Comparison of ENCODE assay signal across 10 mouse cellular contexts in the genomic region with DNA sequence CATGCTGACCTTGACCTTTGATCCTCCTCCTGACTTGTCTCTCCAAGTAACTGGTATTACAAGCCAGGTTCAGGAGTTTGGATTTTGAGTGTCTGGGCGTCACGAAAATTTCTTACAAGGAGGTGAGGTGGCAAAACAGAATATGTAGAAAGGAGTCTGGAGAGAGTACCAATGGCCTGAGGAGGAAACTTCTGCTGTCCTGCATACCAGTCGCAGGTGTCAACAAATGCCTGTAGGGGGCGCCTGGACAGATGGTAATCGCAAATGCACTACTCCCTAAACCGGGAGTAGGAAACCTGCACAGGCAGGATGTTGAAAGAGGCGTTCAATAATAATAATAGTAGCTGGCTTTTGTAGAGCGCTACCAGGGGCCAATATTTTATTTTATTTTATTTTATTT. TPM values are rescaled to one million over a fixed set of nuclear protein-coding genes. Genes with fewer than 3 reads are reported as not detected.
DNase-seq lines count a peak whose midpoint lies in the region; ATAC-seq and TF ChIP-seq lines count a peak whose summit lies in the region.
"Had no signal": no experiment of that assay in that cellular context is flagged by ENCODE, and none has a peak within 500 bp of the region (broad histone marks: within the 10 kb centered on the region; RNA-seq: fewer than 3 reads in every experiment).

No protein-coding gene starts in this region.

- peak; percentile 81 for DNase-seq in kidney, adult 2 months
- peak; percentile 60 for DNase-seq in MEL (ENCODE audit: low read depth, low spot score)
- peak; percentile 75 for DNase-seq in cerebellum, adult 8-10 months
- DNase-seq in heart, postnatal 14 days = peak; percentile 72 to 77
- DNase-seq in limb, embryonic 14.5 days (ENCODE audit: low spot score) = peak; percentile 75
- DNase-seq in right cerebral cortex, postnatal 10 days (ENCODE audit: low spot score in 2 of 2) = peak; percentile 68 to 77

- no peak for TF ChIP-seq EP300 in MEL (IDR thresholded peaks at IDR 0.05; ENCODE audit: low read depth in 1 of 2, low read length in 2 of 2)

- intact Hi-C loops in heart, postnatal 14 days (cut with DNase I) = no loop called here

- TF ChIP-seq POLR2A in kidney, adult 2 months (IDR thresholded peaks at IDR 0.05; ENCODE audit: low read depth, low read length) = no peak
- no peak for TF ChIP-seq POLR2A in MEL (IDR thresholded peaks at IDR 0.05; ENCODE audit: control insufficient read depth in 1 of 2, insufficient read depth in 1 of 2, low read depth in 1 of 2, low read length in 2 of 2, poor library complexity in 1 of 2)
- no peak for TF ChIP-seq POLR2A in limb, embryonic 14.5 days (IDR thresholded peaks at IDR 0.05; ENCODE audit: borderline replicate concordance, extremely low read depth, insufficient read depth, insufficient read length)

- H3K27ac ChIP-seq in kidney, adult 2 months (ENCODE audit: insufficient read depth, low read depth, low read length) = no peak overlapping the region
- no peak overlapping the region for H3K27ac ChIP-seq in kidney, embryonic 16.5 days (ENCODE audit: low read length)
- H3K27ac ChIP-seq in MEL (ENCODE audit: control insufficient read depth, low read depth, low read length) = no peak overlapping the region
- no peak overlapping the region for H3K27ac ChIP-seq in limb, embryonic 14.5 days (replicated peaks; ENCODE audit: low read depth, low read length)
- H3K27ac ChIP-seq: macrophage had no signal

- TF ChIP-seq CTCF in kidney, adult 2 months (conservative IDR thresholded peaks at IDR 0.05; ENCODE audit: insufficient read depth, insufficient read length, low read depth, low read length) = peak; percentile 67
- peak; percentile 58 to 73 (median 66) for TF ChIP-seq CTCF in MEL (IDR thresholded peaks at IDR 0.05 in 2 of 3, conservative IDR thresholded peaks at IDR 0.05 in 1 of 3; ENCODE audit: control insufficient read depth in 1 of 3, insufficient read depth in 1 of 3, low read depth in 2 of 3, low read length in 3 of 3, poor library complexity in 1 of 3, severe bottlenecking in 1 of 3)

- 27% methylated on average over 8 of the region's 8 CpGs for WGBS in kidney, adult 2 months
- WGBS in kidney, embryonic 16.5 days = 35% methylated on average over 8 of the region's 8 CpGs
- 29% methylated on average over 8 of the region's 8 CpGs for WGBS in limb, embryonic 14.5 days

- H3K9me3 ChIP-seq in kidney, embryonic 16.5 days (ENCODE audit: low read length) = 0 out of 2 replicates have a peak, but pooled peaks cover 4% of the 10 kb centered on the region
- H3K9me3 ChIP-seq in MEL (replicated peaks; ENCODE audit: insufficient read depth, low read length) = no peaks in the 10 kb centered on the region
- no peaks in the 10 kb centered on the region for H3K9me3 ChIP-seq in limb, embryonic 14.5 days (ENCODE audit: control insufficient read depth, low read length)

- no peaks in the 10 kb centered on the region for H3K36me3 ChIP-seq in kidney, adult 2 months (ENCODE audit: control insufficient read depth, insufficient read depth, low read length)
- no peaks in the 10 kb centered on the region for H3K36me3 ChIP-seq in kidney, embryonic 16.5 days (ENCODE audit: insufficient read depth, low read length)
- H3K36me3 ChIP-seq in MEL (ENCODE audit: control insufficient read depth in 1 of 2, insufficient read depth in 2 of 2, low read length in 2 of 2) = peaks cover 0 to 5% of the 10 kb centered on the region in 2 experiments; a peak in 2 of 4 replicates
- no peaks in the 10 kb centered on the region for H3K36me3 ChIP-seq in limb, embryonic 14.5 days (ENCODE audit: control insufficient read depth, insufficient read depth, low read length)

- no peaks in the 10 kb centered on the region for H3K27me3 ChIP-seq in kidney, adult 2 months (replicated peaks; ENCODE audit: control insufficient read depth, insufficient read depth, low read length)
- peaks cover 12% of the 10 kb centered on the region; the same call in 1 of the 2 replicates for H3K27me3 ChIP-seq in kidney, embryonic 16.5 days (ENCODE audit: insufficient read depth, low read length)
- no peaks in the 10 kb centered on the region for H3K27me3 ChIP-seq in MEL (ENCODE audit: control insufficient read depth in 1 of 2, insufficient read depth in 2 of 2, low read length in 2 of 2)
- H3K27me3 ChIP-seq in limb, embryonic 14.5 days (ENCODE audit: control insufficient read depth, insufficient read depth, low read length) = peaks cover 19% of the 10 kb centered on the region

- no peaks in the 10 kb centered on the region for H3K79me2 ChIP-seq in MEL (ENCODE audit: control insufficient read depth, insufficient read depth, low read length, poor library complexity)

- peak; percentile 19 for TF ChIP-seq RAD21 in MEL (IDR thresholded peaks at IDR 0.05; ENCODE audit: low read depth, low read length)

- H3K4me3 ChIP-seq in kidney, adult 2 months (ENCODE audit: insufficient read depth, low read depth, low read length) = no peak overlapping the region
- H3K4me3 ChIP-seq in kidney, embryonic 16.5 days (ENCODE audit: low read length) = no peak overlapping the region
- H3K4me3 ChIP-seq in MEL (ENCODE audit: control insufficient read depth in 1 of 2, insufficient read depth in 1 of 2, low read depth in 2 of 2, low read length in 2 of 2) = no peak overlapping the region
- H3K4me3 ChIP-seq in limb, embryonic 14.5 days (replicated peaks; ENCODE audit: low read length) = no peak overlapping the region
- H3K4me3 ChIP-seq: erythroblast, embryonic 14.5 days had no signal

- no peak overlapping the region for H3K9ac ChIP-seq in kidney, embryonic 16.5 days (replicated peaks; ENCODE audit: low read length)
- H3K9ac ChIP-seq in MEL (ENCODE audit: control insufficient read depth, low read depth, low read length, poor library complexity, severe bottlenecking) = no peak overlapping the region
- no peak overlapping the region for H3K9ac ChIP-seq in limb, embryonic 14.5 days (ENCODE audit: low read depth, low read length, severe bottlenecking)

- H3K4me1 ChIP-seq in kidney, adult 2 months (ENCODE audit: control insufficient read depth, insufficient read depth, low read length) = no peaks in the 10 kb centered on the region
- H3K4me1 ChIP-seq in kidney, embryonic 16.5 days (ENCODE audit: insufficient read depth, low read length) = peaks cover 9% of the 10 kb centered on the region; the same call in 1 of the 2 replicates
- no peaks in the 10 kb centered on the region for H3K4me1 ChIP-seq in MEL (ENCODE audit: control insufficient read depth in 1 of 2, insufficient read depth in 2 of 2, low read length in 2 of 2)
- no peaks in the 10 kb centered on the region for H3K4me1 ChIP-seq in limb, embryonic 14.5 days (ENCODE audit: control insufficient read depth, insufficient read depth, low read length)

- H3K4me2 ChIP-seq in kidney, embryonic 16.5 days (replicated peaks; ENCODE audit: low read depth, low read length) = no peak overlapping the region
- H3K4me2 ChIP-seq in limb, embryonic 14.5 days (replicated peaks; ENCODE audit: low read depth, low read length, severe bottlenecking) = no peak overlapping the region

- ATAC-seq in kidney, embryonic 16.5 days (ENCODE audit: low FRiP score, low TSS enrichment) = no peak
- no peak for ATAC-seq in limb, embryonic 14.5 days (ENCODE audit: low FRiP score, low read depth)
- no peak for ATAC-seq in inflammation-experienced regulatory T-cells, adult 6 months

RNA-seq across cellular contexts. Expression of gene Tfr2, which starts 15.3 kb away (rescaled TPM):
- polyA plus RNA-seq in kidney, adult 2 months (2012; rRNA removed) = 1.2 and 1.7 TPM in 2 replicates
- polyA plus RNA-seq in kidney, embryonic 16.5 days (2015; fragmentation: Nextera tagmentation; extraction: Ambion mirVana) = 0.23 and 0.57 TPM in 2 replicates
- total RNA-seq in MEL (2012; rRNA removed) = 76.9 and 96.2 TPM in 2 replicates
- polyA plus RNA-seq in MEL (2012; ENCODE audit: insufficient read depth in 1 of 2, insufficient read length in 2 of 2, low read depth in 1 of 2, low replicate concordance in 2 of 2, missing spikeins in 1 of 2) = 100 to 1,000 TPM in 1 of 2 experiments, not detected in 1; 112 TPM
- total RNA-seq in heart, postnatal 14 days (2021) = not detected
- 1.6 and 2.1 TPM in 2 replicates for polyA plus RNA-seq in limb, embryonic 14.5 days (2012; rRNA removed)
- polyA plus RNA-seq in limb, embryonic 14.5 days (2014; fragmentation: Nextera tagmentation; extraction: Ambion mirVana) = 0.79 and 1.3 TPM in 2 replicates
- polyA plus RNA-seq in inflammation-experienced regulatory T-cells, adult 6 months (2017; shearing (Covaris generic)) = 1 to 10 TPM in 2 of 3 experiments, not detected in 1; 1.3 to 1.9 TPM

RNA-seq across cellular contexts. Expression of gene Mospd3, which starts 15.9 kb away (rescaled TPM):
- 84.2 and 86.6 TPM in 2 replicates for polyA plus RNA-seq in kidney, adult 2 months (2012; rRNA removed)
- polyA plus RNA-seq in kidney, embryonic 16.5 days (2015; fragmentation: Nextera tagmentation; extraction: Ambion mirVana) = 25.2 and 28.6 TPM in 2 replicates
- 11.9 and 12.4 TPM in 2 replicates for total RNA-seq in MEL (2012; rRNA removed)
- polyA plus RNA-seq in MEL (2012; ENCODE audit: insufficient read depth in 1 of 2, insufficient read length in 2 of 2, low read depth in 1 of 2, low replicate concordance in 2 of 2, missing spikeins in 1 of 2) = 100 to 1,000 TPM in 1 of 2 experiments, not detected in 1; 144 TPM
- total RNA-seq in heart, postnatal 14 days (2021) = 10 to 100 TPM; 22.0 to 22.3 TPM
- polyA plus RNA-seq in limb, embryonic 14.5 days (2012; rRNA removed) = 68.2 and 103 TPM in 2 replicates
- polyA plus RNA-seq in limb, embryonic 14.5 days (2014; fragmentation: Nextera tagmentation; extraction: Ambion mirVana) = 49.4 and 52.5 TPM in 2 replicates
- 10 to 100 TPM; 24.5 to 34.8 (median 31.0) TPM for polyA plus RNA-seq in inflammation-experienced regulatory T-cells, adult 6 months (2017; shearing (Covaris generic))

RNA-seq across cellular contexts. Expression of gene Pcolce, which starts 28.6 kb away (rescaled TPM):
- polyA plus RNA-seq in kidney, adult 2 months (2012; rRNA removed) = 160 and 179 TPM in 2 replicates
- polyA plus RNA-seq in kidney, embryonic 16.5 days (2015; fragmentation: Nextera tagmentation; extraction: Ambion mirVana) = 150 and 156 TPM in 2 replicates
- 0.07 and 0.23 TPM in 2 replicates for total RNA-seq in MEL (2012; rRNA removed)
- under 1 TPM in 1 of 2 experiments, not detected in 1; 0.77 TPM for polyA plus RNA-seq in MEL (2012; ENCODE audit: insufficient read depth in 1 of 2, insufficient read length in 2 of 2, low read depth in 1 of 2, low replicate concordance in 2 of 2, missing spikeins in 1 of 2)
- total RNA-seq in heart, postnatal 14 days (2021) = 100 to 1,000 TPM; 101 to 107 TPM
- polyA plus RNA-seq in limb, embryonic 14.5 days (2012; rRNA removed) = 267 and 329 TPM in 2 replicates
- polyA plus RNA-seq in limb, embryonic 14.5 days (2014; fragmentation: Nextera tagmentation; extraction: Ambion mirVana) = 223 and 227 TPM in 2 replicates
- polyA plus RNA-seq in inflammation-experienced regulatory T-cells, adult 6 months (2017; shearing (Covaris generic)) = under 1 TPM in 2 of 3 experiments, not detected in 1; 0.40 to 0.80 TPM

RNA-seq across cellular contexts. Expression of gene Actl6b, which starts 31.7 kb away (rescaled TPM):
- polyA plus RNA-seq in kidney, adult 2 months (2012; rRNA removed) = 0.12 and 0.16 TPM in 2 replicates
- 0.40 and 0.96 TPM in 2 replicates for polyA plus RNA-seq in kidney, embryonic 16.5 days (2015; fragmentation: Nextera tagmentation; extraction: Ambion mirVana)
- 0.15 TPM in 1 of 2 replicates, not detected in the other for total RNA-seq in MEL (2012; rRNA removed)
- polyA plus RNA-seq in MEL (2012; ENCODE audit: insufficient read depth in 1 of 2, insufficient read length in 2 of 2, low read depth in 1 of 2, low replicate concordance in 2 of 2, missing spikeins in 1 of 2) = not detected
- not detected for total RNA-seq in heart, postnatal 14 days (2021)
- 0.92 and 1.1 TPM in 2 replicates for polyA plus RNA-seq in limb, embryonic 14.5 days (2012; rRNA removed)
- polyA plus RNA-seq in limb, embryonic 14.5 days (2014; fragmentation: Nextera tagmentation; extraction: Ambion mirVana) = 0.21 and 0.39 TPM in 2 replicates
- not detected for polyA plus RNA-seq in inflammation-experienced regulatory T-cells, adult 6 months (2017; shearing (Covaris generic))
- polyA plus RNA-seq: erythroblast, embryonic 14.5 days; macrophage had no signal

RNA-seq across cellular contexts. Expression of gene Fbxo24, which starts 43.8 kb away (rescaled TPM):
- 0.20 and 0.41 TPM in 2 replicates for polyA plus RNA-seq in kidney, adult 2 months (2012; rRNA removed)
- polyA plus RNA-seq in kidney, embryonic 16.5 days (2015; fragmentation: Nextera tagmentation; extraction: Ambion mirVana) = 0.09 and 0.13 TPM in 2 replicates
- 0.13 and 0.42 TPM in 2 replicates for total RNA-seq in MEL (2012; rRNA removed)
- polyA plus RNA-seq in MEL (2012; ENCODE audit: insufficient read depth in 1 of 2, insufficient read length in 2 of 2, low read depth in 1 of 2, low replicate concordance in 2 of 2, missing spikeins in 1 of 2) = under 1 TPM in 1 of 2 experiments, not detected in 1; 0.46 TPM
- under 1 TPM; 0.27 to 0.43 TPM for total RNA-seq in heart, postnatal 14 days (2021)
- polyA plus RNA-seq in limb, embryonic 14.5 days (2012; rRNA removed) = 0.24 and 0.28 TPM in 2 replicates
- 0.12 and 0.15 TPM in 2 replicates for polyA plus RNA-seq in limb, embryonic 14.5 days (2014; fragmentation: Nextera tagmentation; extraction: Ambion mirVana)
- under 1 TPM in 2 of 3 experiments, not detected in 1; 0.33 to 0.67 TPM for polyA plus RNA-seq in inflammation-experienced regulatory T-cells, adult 6 months (2017; shearing (Covaris generic))
- polyA plus RNA-seq: erythroblast, embryonic 14.5 days; macrophage had no signal

Comparison
In these comparisons a context has a peak if more than half of its experiments do, and no peak if none do; other contexts are left out.
1. RNA of gene Tfr2, which starts 15.3 kb away (polyA plus RNA-seq): 112 TPM in MEL; 0.79 to 2.1 TPM in limb, embryonic 14.5 days, 1.3 to 1.9 TPM in inflammation-experienced regulatory T-cells, adult 6 months, 1.2 to 1.7 TPM in kidney, adult 2 months and 0.23 to 0.57 TPM in kidney, embryonic 16.5 days; every median in the first group is over 10 times any median in the second.
2. Peak in every context shown above with its lines, with median percentiles within 50 percentile points of each other: DNase-seq.